Mouse (Mus musculus): ENCODE measurements around the gene Ppp1r7. TPM values are rescaled to one million over a fixed set of nuclear protein-coding genes. Genes with fewer than 3 reads are reported as not detected.
"Not testable (repeated sequence)": the region's sequence is repeated elsewhere in the genome, so short reads cannot be mapped to it uniquely, and the experiment has no call there.

Ppp1r7 gene
- 84.7 and 93.2 TPM in 2 replicates for polyA plus RNA-seq (2016; fragmentation: Nextera tagmentation; extraction: Ambion mirVana)

- peaks cover 28% of the 10 kb centered on the region for H3K4me1 ChIP-seq
- H3K36me3 ChIP-seq (replicated peaks), result peaks cover 24% of the 10 kb centered on the region
- H3K27me3 ChIP-seq (ENCODE audit: poor library complexity, severe bottlenecking), result no peaks in the 10 kb centered on the region
- under 1% methylated on average over 63 of the region's 63 CpGs for WGBS
- H3K4me3 ChIP-seq, result peak within 1 kb of the TSS; percentile 88
- peak; percentile 98 for DNase-seq (ENCODE audit: extremely low spot score, low spot score)
- no peaks in the 10 kb centered on the region for H3K9me3 ChIP-seq
- H3K27ac ChIP-seq, result peak within 1 kb of the TSS; percentile 92
Observed at GRCm38 (mm10) chr1:93342648-93343503, at the start of gene Ppp1r7, which contains the start of gene Pask. Ppp1r7 (plus strand) TSS chr1:93342854. Pask (minus strand) TSS chr1:93343482.

DNA sequence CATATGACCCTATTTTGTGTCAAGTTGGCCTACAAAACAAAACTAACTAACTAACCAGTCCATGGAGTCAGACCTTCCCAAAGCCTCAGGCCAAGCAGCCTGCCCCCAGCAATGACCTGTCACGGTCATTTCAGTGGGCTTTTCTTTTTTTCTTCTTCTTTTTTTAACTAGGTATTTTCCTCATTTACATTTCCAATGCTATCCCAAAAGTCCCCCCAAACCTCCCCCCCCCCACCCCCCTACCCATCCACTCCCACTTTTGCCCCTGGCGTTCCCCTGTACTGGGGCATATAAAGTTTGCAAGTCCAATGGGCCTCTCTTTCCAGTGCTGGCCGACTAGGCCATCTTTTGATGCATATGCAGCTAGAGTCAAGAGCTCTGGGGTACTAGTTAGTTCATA is 48.2 kb upstream of the Ppp1r7 start:
- H3K27me3 ChIP-seq (ENCODE audit: poor library complexity, severe bottlenecking); DNase-seq (ENCODE audit: extremely low spot score, low spot score); H3K4me1 ChIP-seq; H3K27ac ChIP-seq; H3K4me3 ChIP-seq; H3K9me3 ChIP-seq: not testable (repeated sequence)
- WGBS, result 87% methylated on average over 3 of the region's 3 CpGs
- H3K36me3 ChIP-seq (replicated peaks), result peaks cover 40% of the 10 kb centered on the region

GRCm38 (mm10) chr1:93299791-93300190 is 42.9 kb upstream of the Ppp1r7 start:
- Histone ChIP-seq H3K9me3 (no peaks in the 10 kb centered on the region), H3K36me3 (replicated peaks) (peaks cover 93% of the 10 kb centered on the region), H3K27me3 (ENCODE audit: poor library complexity, severe bottlenecking) (no peaks in the 10 kb centered on the region), H3K4me3 (no peak overlapping the region), H3K27ac (no peak overlapping the region), H3K4me1 (peaks cover 2% of the 10 kb centered on the region)
- no peak for DNase-seq (ENCODE audit: extremely low spot score, low spot score)
- 89% methylated on average over 4 of the region's 4 CpGs for WGBS

GRCm38 (mm10) chr1:93300578-93300977 is 42.1 kb upstream of the Ppp1r7 start:
- 96% methylated on average over 3 of the region's 3 CpGs for WGBS
- H3K27ac ChIP-seq, result no peak overlapping the region
- H3K9me3 ChIP-seq, result no peaks in the 10 kb centered on the region
- DNase-seq (ENCODE audit: extremely low spot score, low spot score), result no peak
- H3K4me1 ChIP-seq, result peaks cover 8% of the 10 kb centered on the region
- peaks cover 91% of the 10 kb centered on the region for H3K36me3 ChIP-seq (replicated peaks)
- H3K4me3 ChIP-seq, result no peak overlapping the region
- no peaks in the 10 kb centered on the region for H3K27me3 ChIP-seq (ENCODE audit: poor library complexity, severe bottlenecking)

- Histone ChIP-seq H3K4me3 (peak within 1 kb of the TSS; percentile 69), H3K36me3 (replicated peaks) (peaks cover 71% of the 10 kb centered on the region), H3K4me1 (peaks cover 13% of the 10 kb centered on the region), H3K27ac (peak within 1 kb of the TSS; percentile 86), H3K9me3 (no peaks in the 10 kb centered on the region), H3K27me3 (ENCODE audit: poor library complexity, severe bottlenecking) (no peaks in the 10 kb centered on the region)
- 7% methylated on average over 36 of the region's 36 CpGs for WGBS
- DNase-seq (ENCODE audit: extremely low spot score, low spot score), result peak; percentile 84
Observed at GRCm38 (mm10) chr1:93305581-93306337, 36.9 kb upstream of the Ppp1r7 start, which contains the start of gene Mterf4. Mterf4 (minus strand) TSS chr1:93305915.

DNA sequence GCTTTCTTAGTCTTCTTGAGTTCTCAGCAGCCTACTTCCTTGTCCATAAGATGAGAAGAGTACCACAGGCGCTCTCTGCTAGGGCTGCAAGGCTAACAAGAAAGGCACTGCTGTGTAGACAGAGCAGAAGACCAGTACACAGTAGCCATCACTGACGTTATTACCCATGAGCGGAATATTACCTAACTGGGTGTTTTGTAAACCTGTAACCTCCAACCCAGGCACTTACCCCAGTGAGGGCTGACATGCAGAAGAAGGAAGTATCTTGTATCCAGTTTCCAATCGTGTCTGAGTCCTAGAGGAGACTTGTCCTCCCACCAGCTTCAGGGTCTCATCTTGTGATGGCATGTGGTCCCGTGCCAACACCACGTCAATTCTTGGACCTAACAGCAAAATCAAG is 18.7 kb upstream of the Ppp1r7 start:
- WGBS, result 95% methylated on average over 6 of the region's 6 CpGs
- H3K27me3 ChIP-seq (ENCODE audit: poor library complexity, severe bottlenecking), result no peaks in the 10 kb centered on the region
- peaks cover 100% of the 10 kb centered on the region for H3K36me3 ChIP-seq (replicated peaks)
- no peak for DNase-seq (ENCODE audit: extremely low spot score, low spot score)
- no peaks in the 10 kb centered on the region for H3K4me1 ChIP-seq
- no peak overlapping the region for H3K4me3 ChIP-seq
- no peak overlapping the region for H3K27ac ChIP-seq
- H3K9me3 ChIP-seq, result no peaks in the 10 kb centered on the region

GRCm38 (mm10) chr1:93326446-93326845 is 16.2 kb upstream of the Ppp1r7 start:
- H3K36me3 ChIP-seq (replicated peaks), result peaks cover 100% of the 10 kb centered on the region
- WGBS, result 93% methylated on average over 3 of the region's 3 CpGs

GRCm38 (mm10) chr1:93334621-93335020 is 8.0 kb upstream of the Ppp1r7 start:
- no peak for DNase-seq (ENCODE audit: extremely low spot score, low spot score)
- H3K36me3 ChIP-seq (replicated peaks), result peaks cover 80% of the 10 kb centered on the region
- WGBS, result 78% methylated on average over 2 of the region's 2 CpGs

More at GRCm38 (mm10) chr1:93326446-93326845, 16.2 kb upstream of the Ppp1r7 start:
- no peak for DNase-seq (ENCODE audit: extremely low spot score, low spot score)
- H3K4me3 ChIP-seq, result no peak overlapping the region
- no peaks in the 10 kb centered on the region for H3K9me3 ChIP-seq
- H3K27me3 ChIP-seq (ENCODE audit: poor library complexity, severe bottlenecking), result no peaks in the 10 kb centered on the region
- H3K4me1 ChIP-seq, result peaks cover 8% of the 10 kb centered on the region; the same call in 1 of the 2 replicates
- H3K27ac ChIP-seq, result no peak overlapping the region

GRCm38 (mm10) chr1:93343504-93344047 is 922 bp downstream of the Ppp1r7 start:
- Histone ChIP-seq H3K4me1 (peaks cover 28% of the 10 kb centered on the region), H3K4me3 (peak overlapping the region; percentile 88), H3K9me3 (no peaks in the 10 kb centered on the region), H3K36me3 (replicated peaks) (peaks cover 31% of the 10 kb centered on the region), H3K27ac (peak overlapping the region; percentile 92), H3K27me3 (ENCODE audit: poor library complexity, severe bottlenecking) (no peaks in the 10 kb centered on the region)
- WGBS, result under 1% methylated on average over 39 of the region's 39 CpGs
- peak; percentile 93 for DNase-seq (ENCODE audit: extremely low spot score, low spot score)

More at GRCm38 (mm10) chr1:93334621-93335020, 8.0 kb upstream of the Ppp1r7 start:
- Histone ChIP-seq H3K4me3 (no peak overlapping the region), H3K4me1 (peaks cover 7% of the 10 kb centered on the region; the same call in 1 of the 2 replicates), H3K27ac (no peak overlapping the region), H3K9me3 (no peaks in the 10 kb centered on the region), H3K27me3 (ENCODE audit: poor library complexity, severe bottlenecking) (no peaks in the 10 kb centered on the region)

- 93% methylated on average over 5 of the region's 5 CpGs for WGBS
- Histone ChIP-seq H3K27ac (no peak overlapping the region), H3K4me3 (no peak overlapping the region), H3K9me3 (no peaks in the 10 kb centered on the region), H3K4me1 (peaks cover 13% of the 10 kb centered on the region), H3K27me3 (ENCODE audit: poor library complexity, severe bottlenecking) (no peaks in the 10 kb centered on the region), H3K36me3 (replicated peaks) (peaks cover 66% of the 10 kb centered on the region)
- no peak for DNase-seq (ENCODE audit: extremely low spot score, low spot score)
Observed at GRCm38 (mm10) chr1:93347176-93347575, 4.5 kb downstream of the Ppp1r7 start.

DNA sequence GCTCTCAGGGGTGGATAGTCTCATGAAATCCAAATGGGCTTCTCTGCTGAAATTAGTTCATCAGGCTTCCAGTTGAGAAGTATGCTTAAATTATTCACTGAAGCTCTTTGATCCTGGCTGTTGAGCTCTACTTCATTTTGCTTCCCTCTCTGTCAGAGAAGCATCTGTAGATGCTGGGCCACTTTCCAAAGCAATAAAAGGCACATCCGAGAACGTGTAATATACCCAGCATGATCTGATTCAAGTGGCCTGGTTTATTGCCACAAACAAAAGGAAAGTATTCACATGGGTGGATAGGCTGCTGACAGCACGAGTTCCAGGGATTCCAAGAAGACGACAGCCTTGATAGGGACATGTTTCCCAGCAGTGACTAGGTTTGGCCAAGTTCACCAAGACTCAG is 7.0 kb downstream of the Ppp1r7 start:
- WGBS, result 90% methylated on average over 4 of the region's 4 CpGs
- Histone ChIP-seq H3K36me3 (replicated peaks) (peaks cover 92% of the 10 kb centered on the region), H3K27me3 (ENCODE audit: poor library complexity, severe bottlenecking) (no peaks in the 10 kb centered on the region), H3K4me3 (no peak overlapping the region), H3K27ac (no peak overlapping the region), H3K4me1 (peaks cover 6% of the 10 kb centered on the region), H3K9me3 (no peaks in the 10 kb centered on the region)
- no peak for DNase-seq (ENCODE audit: extremely low spot score, low spot score)

GRCm38 (mm10) chr1:93352724-93353123 is 10.1 kb downstream of the Ppp1r7 start:
- Histone ChIP-seq H3K27me3 (ENCODE audit: poor library complexity, severe bottlenecking) (no peaks in the 10 kb centered on the region), H3K4me1 (no peaks in the 10 kb centered on the region), H3K27ac (no peak overlapping the region), H3K36me3 (replicated peaks) (peaks cover 99% of the 10 kb centered on the region), H3K4me3 (no peak overlapping the region), H3K9me3 (no peaks in the 10 kb centered on the region)
- WGBS, result 83% methylated on average over 2 of the region's 2 CpGs
- no peak for DNase-seq (ENCODE audit: extremely low spot score, low spot score)

Measured in forebrain, embryonic 10.5 days (tissue).